Mouse (Mus musculus) embryo, embryonic 9.5 days (tissue): ENCODE data around the gene Palm.

Experiments
- DNase-seq: peaks from one replicate; pipeline ENCODE4 v3.0.0-alpha.2; 2017; ENCODE audit errors: extremely low spot score

The Palm gene

GRCm38 (mm10) chr10:79798289-79798928 is 5.0 kb downstream of the Palm start:
- DNase-seq: no peak

- no peak for DNase-seq
Measured at GRCm38 (mm10) chr10:79800508-79800907, 7.1 kb downstream of the Palm start.

GRCm38 (mm10) chr10:79801837-79802236 is 8.5 kb downstream of the Palm start:
- DNase-seq: no peak

DNA sequence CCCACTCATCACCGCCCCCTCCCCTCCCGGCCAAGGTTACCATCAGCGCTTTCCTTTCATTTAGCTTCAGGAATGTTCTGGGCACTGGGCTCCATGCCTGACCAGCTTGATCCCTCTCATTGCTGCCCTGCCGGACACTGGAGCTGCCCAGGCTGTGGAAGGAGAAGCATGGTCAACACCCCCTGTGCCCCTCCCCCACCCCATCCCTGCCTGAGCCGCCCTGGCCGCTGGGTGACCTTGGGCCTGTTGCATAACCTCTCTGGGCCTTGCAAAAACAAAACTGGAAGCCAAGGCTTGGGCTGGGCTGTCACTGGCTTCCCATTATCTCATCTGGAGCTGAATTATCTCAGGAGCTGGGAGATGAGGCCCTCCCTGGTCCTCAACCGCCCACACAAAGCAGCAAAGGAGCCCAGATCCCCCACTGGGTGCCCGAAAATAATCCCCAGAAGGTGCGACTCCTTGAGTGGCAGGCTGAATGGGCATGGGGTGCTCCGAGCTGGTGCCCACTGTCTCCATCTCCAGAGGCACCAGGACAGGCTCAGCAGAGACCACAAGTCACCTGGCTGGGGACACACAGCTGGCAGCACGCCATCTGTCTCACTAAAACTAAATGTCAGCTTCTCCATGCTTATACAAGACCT is 9.1 kb downstream of the Palm start:
- no peak for DNase-seq

DNA sequence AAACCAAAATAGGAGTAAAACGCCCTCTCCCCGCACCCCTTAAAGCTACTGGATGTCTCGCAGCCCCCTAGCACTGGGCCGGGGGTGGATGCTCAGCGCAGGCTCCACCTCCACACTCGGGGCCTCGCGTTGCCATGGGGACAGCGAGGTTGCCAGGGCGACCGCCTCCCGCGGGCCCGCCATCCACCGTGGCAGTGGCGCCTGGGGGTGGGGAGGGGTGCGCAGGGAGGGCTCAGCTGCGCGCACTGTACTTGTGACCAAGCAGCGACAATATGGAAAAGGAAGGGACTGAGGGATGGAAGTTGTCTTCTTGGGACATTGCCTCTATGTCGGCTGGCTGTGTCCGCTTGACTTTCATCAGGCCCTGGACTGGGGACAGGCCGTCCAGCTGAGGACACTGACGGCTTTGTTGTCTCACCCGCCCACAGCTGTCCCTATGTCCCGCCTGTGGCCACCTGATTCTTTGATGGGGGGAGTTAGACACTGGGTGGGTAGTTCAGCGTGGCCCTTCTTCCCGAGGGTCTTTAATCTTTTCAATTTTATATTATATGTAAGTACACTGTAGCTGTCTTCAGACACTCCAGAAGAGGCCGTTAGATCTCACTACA is 10.4 kb downstream of the Palm start:
- DNase-seq: peak; percentile 88

DNA sequence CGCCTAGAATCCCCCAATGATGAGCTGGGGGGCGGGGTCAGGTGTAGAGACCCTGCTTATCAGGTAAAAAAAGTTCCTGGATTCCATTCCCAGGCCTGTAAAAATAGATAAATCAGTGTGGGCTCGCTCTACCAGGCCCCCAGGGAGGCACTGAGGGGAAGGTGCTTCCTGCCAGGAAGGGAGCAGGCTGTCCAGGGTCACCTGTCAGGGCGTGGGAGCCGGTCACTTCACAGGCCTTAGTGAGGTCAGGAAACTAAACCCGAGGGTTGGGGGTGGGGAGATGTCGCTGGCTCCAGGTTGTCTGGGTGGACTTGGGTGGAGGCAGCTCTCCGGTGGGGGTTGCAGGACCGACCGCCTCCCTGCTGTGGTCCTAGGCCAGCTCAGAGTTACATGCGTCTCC is 12.3 kb downstream of the Palm start:
- no peak for DNase-seq

DNA sequence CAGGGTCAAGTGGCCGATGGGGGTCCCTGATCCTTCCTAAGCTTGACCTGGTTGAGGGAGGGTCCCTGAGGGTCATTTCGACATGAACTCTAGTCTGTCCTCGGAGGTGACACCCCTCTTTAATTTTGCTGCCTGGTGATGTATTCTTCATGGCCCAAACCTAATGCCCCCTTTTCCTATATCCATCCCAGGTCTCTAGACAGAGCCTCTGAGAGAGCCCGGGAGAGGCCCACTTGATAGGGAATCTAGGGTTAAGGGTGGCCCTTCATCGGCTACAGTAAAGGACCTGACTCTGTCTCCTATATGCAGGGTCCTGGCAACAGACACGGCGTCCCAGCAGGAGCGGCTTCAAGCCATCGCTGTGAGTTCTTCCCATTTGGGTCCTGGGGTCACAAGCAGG is 13.0 kb downstream of the Palm start:
- no peak for DNase-seq

DNA sequence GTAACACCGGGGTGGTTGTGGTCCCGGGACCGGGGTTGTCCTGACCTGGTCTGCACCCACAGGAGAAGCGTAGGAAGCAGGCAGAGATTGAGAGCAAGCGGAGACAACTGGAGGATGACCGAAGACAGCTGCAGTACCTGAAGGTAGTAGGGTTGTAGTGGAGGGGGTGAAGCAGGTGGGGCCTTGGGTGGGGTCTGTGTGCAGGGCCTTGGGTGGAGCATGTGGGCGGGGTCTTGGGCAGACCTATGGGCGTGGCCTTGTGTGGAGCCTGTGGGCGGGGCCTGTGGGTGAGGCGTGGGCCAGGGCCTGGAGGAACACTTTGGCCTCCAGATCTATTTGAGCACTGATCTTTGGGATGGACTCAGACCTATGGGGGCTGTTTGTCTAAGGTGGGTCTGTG is 13.6 kb downstream of the Palm start:
- no peak for DNase-seq

DNA sequence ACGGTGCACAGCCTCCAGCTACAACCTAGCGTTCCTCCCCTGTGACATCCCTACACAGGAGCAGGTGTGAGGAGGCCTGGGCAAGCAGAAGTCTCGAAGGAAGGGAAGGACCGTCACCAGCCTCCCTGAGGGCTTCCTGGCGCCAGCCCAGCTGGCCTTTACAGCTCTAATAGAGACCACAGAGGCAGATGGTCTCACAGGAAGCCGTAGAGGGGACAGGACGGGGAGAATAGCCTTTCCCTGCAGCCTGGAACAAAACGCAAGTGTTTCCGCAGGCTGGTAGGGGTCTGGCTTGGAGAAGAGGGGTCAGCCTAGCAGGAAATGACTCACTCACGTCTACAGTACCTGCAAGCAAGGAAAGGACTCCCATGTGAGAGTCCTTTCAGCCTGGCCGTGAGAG is 14.5 kb downstream of the Palm start:
- DNase-seq: no peak

- no peak for DNase-seq
Measured at GRCm38 (mm10) chr10:79808728-79809127, 15.4 kb downstream of the Palm start.

GRCm38 (mm10) chr10:79811736-79812637 is 18.6 kb downstream of the Palm start:
- peak; percentile 86 for DNase-seq

- DNase-seq: no peak
Measured at GRCm38 (mm10) chr10:79814271-79814842, 21.0 kb downstream of the Palm start.

- no peak for DNase-seq
Measured at GRCm38 (mm10) chr10:79815671-79816494, 22.5 kb downstream of the Palm start.

DNA sequence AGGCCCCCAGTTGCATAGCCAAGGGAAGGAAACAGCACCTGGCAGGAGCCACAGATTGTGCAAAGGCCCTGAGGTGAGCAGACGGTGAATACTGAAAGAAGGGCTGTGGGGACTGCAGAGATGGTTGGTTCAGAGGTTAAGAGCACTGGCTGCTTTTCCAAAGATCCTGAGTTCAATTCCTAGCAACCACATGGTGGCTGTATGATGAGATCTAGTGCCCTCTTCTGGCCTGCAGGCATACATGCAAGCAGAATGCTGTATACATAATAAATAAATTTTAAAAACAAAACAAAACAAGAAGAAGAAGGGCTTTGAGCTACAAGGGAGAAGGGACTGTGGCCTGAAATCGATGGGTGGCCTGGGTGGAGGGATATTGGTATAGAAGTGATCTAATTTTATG is 23.7 kb downstream of the Palm start:
- DNase-seq: no peak

GRCm38 (mm10) chr10:79818225-79818624 is 24.9 kb downstream of the Palm start:
- no peak for DNase-seq

- DNase-seq: no peak
Measured at GRCm38 (mm10) chr10:79819606-79820005, 26.2 kb downstream of the Palm start.

- DNase-seq: no peak
Measured at GRCm38 (mm10) chr10:79820277-79820676, 26.9 kb downstream of the Palm start.

- DNase-seq: no peak
Measured at GRCm38 (mm10) chr10:79820782-79821181, 27.4 kb downstream of the Palm start, which contains the start of gene Misp. Misp (plus strand) TSS chr10:79820989.

- no peak for DNase-seq
Measured at GRCm38 (mm10) chr10:79821731-79822130, 28.4 kb downstream of the Palm start.

DNA sequence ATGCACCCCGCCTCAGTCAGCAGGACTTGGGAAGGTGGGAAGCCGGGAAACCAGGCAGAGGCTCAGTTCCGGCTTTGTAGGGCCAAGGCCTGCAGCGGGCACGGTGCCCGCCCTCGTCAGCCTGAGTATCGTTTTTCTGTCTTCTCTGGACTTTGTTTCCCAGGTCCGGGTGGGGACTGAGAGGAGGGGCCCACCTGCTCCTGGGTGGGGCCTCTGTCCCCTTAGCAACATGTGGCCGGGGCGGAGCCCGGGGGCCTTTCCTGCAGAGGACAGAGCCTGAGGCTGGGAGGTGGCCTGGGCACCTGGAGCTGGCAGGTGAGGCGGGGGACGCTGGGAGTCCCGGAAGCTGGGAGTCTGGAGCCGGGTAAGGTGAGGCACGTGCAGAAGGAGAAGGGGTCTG is 29.0 kb downstream of the Palm start:
- no peak for DNase-seq

DNA sequence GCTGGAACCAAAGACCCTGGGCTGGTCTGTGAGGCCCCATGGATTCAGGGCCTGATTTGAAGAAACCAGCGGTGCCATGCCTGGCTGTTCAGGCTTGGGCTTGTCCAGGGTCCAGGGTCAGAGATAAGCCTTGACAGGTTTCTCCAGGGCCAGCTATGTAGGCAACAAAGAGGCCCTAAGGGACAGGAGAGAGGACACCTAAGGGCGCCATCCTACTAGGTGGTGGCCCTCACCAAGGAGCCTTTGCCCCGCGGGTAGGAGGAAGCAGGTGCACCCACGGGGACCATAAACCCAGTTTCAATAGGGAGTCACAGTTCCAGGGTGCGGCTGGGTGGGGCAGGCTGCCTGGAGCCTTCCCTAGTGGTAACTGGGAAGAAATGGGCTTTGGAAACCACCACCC is 29.6 kb downstream of the Palm start:
- DNase-seq: no peak
